Mouse (Mus musculus): ENCODE data around the gene Dnajb14. TPM values are rescaled to one million over a fixed set of nuclear protein-coding genes. Genes with fewer than 3 reads are reported as not detected.
A peak's percentile ranks its signal among the peaks of the same experiment; 100 is the strongest.
"Not testable (repeated sequence)": the region's sequence is repeated elsewhere in the genome, so short reads cannot be mapped to it uniquely, and the experiment has no call there.

Dnajb14 gene
- polyA plus RNA-seq, 1 experiment from 2014 or later = 7.8 TPM

DNA sequence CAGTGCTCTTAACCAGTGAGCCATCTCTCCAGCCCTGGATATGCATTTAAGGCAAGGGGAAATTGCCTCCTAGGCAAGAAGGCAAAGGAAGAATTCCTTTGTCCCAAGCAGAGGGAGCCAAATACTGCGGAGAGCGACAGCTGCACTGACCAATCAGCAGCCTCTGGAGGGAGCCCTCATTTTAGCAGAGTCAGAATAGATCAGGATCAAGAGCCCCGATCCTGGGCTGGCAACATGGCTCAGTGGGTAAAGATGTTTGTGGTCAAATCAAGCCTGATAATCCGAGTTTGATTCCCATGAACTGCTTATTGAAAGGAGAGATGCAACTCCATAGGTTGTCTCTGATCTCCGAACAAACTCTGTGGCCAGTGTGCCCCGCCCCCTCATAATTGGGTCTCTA, 71.1 kb downstream of the Dnajb14 start:
- Histone ChIP-seq H3K9me3 (ENCODE audit: control insufficient read depth, low read length) (no peaks in the 10 kb centered on the region), H3K27ac (ENCODE audit: low read length) (no peak overlapping the region), H3K4me2 (ENCODE audit: low read length) (peak overlapping the region; percentile 6; the same call in 1 of the 2 replicates), H3K4me1 (replicated peaks; ENCODE audit: control insufficient read depth, insufficient read depth, low read length) (no peaks in the 10 kb centered on the region), H3K36me3 (ENCODE audit: control insufficient read depth, insufficient read depth) (no peaks in the 10 kb centered on the region), H3K4me3 (replicated peaks; ENCODE audit: low read length) (no peak overlapping the region), H3K9ac (replicated peaks; ENCODE audit: low read depth, low read length) (no peak overlapping the region), H3K27me3 (replicated peaks; ENCODE audit: control insufficient read depth, insufficient read depth, low read length) (no peaks in the 10 kb centered on the region)
- WGBS = 36% methylated on average over 6 of the region's 6 CpGs
- peak; percentile 63; the same call in 1 of the 2 replicates for ATAC-seq

DNA sequence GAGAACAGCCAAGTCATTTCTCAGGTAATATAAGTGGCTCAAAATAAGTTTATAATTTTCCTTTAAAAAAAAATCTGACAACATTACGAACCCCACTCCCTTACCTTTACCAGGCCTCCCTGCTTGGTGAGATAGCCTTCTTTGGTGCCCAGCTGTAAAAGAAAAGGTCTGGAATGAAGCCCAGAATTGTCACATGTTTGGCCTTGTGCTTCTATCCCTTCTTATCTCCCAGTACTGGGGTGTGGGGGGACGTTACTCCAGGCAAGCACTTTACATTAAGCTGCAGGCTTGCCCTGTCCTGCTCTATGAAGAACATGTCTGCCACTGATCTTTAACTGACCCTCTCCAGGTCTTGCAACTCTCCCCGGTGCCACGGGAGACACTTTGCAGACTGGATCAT, 73.3 kb downstream of the Dnajb14 start:
- H3K4me1 ChIP-seq (replicated peaks; ENCODE audit: control insufficient read depth, insufficient read depth, low read length) = no peaks in the 10 kb centered on the region
- WGBS = 70% methylated on average over 4 of the region's 4 CpGs
- H3K4me3 ChIP-seq (replicated peaks; ENCODE audit: low read length) = no peak overlapping the region
- H3K27ac ChIP-seq (ENCODE audit: low read length) = no peak overlapping the region
- no peaks in the 10 kb centered on the region for H3K9me3 ChIP-seq (ENCODE audit: control insufficient read depth, low read length)
- H3K9ac ChIP-seq (replicated peaks; ENCODE audit: low read depth, low read length) = no peak overlapping the region
- no peak overlapping the region for H3K4me2 ChIP-seq (ENCODE audit: low read length)
- H3K27me3 ChIP-seq (replicated peaks; ENCODE audit: control insufficient read depth, insufficient read depth, low read length) = no peaks in the 10 kb centered on the region
- ATAC-seq = no peak
- H3K36me3 ChIP-seq (ENCODE audit: control insufficient read depth, insufficient read depth) = no peaks in the 10 kb centered on the region

DNA sequence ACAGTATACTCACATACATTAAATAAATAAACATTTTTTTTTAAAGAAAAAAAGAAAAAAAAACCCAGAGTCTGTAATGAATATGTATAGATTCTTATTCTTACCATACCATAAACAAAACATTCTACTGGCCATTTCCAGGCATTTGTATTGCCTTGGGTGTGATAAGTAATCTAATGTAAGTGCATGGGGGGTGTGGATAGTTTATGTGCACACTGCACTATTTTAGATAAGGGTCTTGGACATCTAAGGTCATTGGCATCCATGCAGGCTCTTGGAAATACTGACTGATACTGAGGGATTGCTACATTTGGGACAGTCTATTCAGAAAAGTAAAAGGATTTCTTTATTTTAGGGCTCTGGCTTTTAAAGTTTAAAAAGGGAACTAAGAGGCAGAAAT, 74.1 kb downstream of the Dnajb14 start:
- Histone ChIP-seq H3K4me3 (replicated peaks; ENCODE audit: low read length) (no peak overlapping the region), H3K27me3 (replicated peaks; ENCODE audit: control insufficient read depth, insufficient read depth, low read length) (no peaks in the 10 kb centered on the region), H3K4me1 (replicated peaks; ENCODE audit: control insufficient read depth, insufficient read depth, low read length) (no peaks in the 10 kb centered on the region), H3K36me3 (ENCODE audit: control insufficient read depth, insufficient read depth) (no peaks in the 10 kb centered on the region), H3K4me2 (ENCODE audit: low read length) (no peak overlapping the region), H3K9me3 (ENCODE audit: control insufficient read depth, low read length) (no peaks in the 10 kb centered on the region), H3K27ac (ENCODE audit: low read length) (no peak overlapping the region), H3K9ac (replicated peaks; ENCODE audit: low read depth, low read length) (no peak overlapping the region)
- no peak for ATAC-seq

DNA sequence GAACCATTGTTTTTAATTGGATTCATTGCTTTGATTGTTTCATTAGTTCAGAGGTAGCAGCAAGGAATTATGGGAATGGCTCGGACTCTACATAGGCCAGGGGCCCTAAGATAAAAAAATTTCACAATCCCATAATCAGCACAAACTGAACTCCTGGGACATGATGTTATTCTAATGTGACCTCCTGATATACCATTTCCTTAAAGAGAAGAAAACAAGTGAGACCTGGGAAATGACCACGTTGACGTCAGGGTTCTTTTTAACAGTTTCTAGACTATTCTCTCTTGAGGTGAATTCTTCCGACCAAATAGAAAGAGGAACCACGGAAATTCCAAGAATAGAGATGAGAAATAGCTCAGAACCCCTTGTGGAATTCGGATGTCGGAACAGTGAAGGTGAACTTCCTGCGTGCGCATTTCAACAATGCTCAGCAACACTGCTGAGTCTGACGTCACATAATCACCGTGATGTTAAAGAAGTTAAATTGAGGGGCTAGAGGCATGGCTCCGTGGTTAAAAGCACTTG, 74.7 kb downstream of the Dnajb14 start:
- H3K27ac ChIP-seq (ENCODE audit: low read length) = no peak overlapping the region
- no peak overlapping the region for H3K9ac ChIP-seq (replicated peaks; ENCODE audit: low read depth, low read length)
- ATAC-seq = no peak
- WGBS = 92% methylated on average over 12 of the region's 12 CpGs
- H3K4me3 ChIP-seq (replicated peaks; ENCODE audit: low read length) = no peak overlapping the region
- no peaks in the 10 kb centered on the region for H3K27me3 ChIP-seq (replicated peaks; ENCODE audit: control insufficient read depth, insufficient read depth, low read length)
- no peak overlapping the region for H3K4me2 ChIP-seq (ENCODE audit: low read length)
- no peaks in the 10 kb centered on the region for H3K4me1 ChIP-seq (replicated peaks; ENCODE audit: control insufficient read depth, insufficient read depth, low read length)
- no peaks in the 10 kb centered on the region for H3K9me3 ChIP-seq (ENCODE audit: control insufficient read depth, low read length)
- no peaks in the 10 kb centered on the region for H3K36me3 ChIP-seq (ENCODE audit: control insufficient read depth, insufficient read depth)

DNA sequence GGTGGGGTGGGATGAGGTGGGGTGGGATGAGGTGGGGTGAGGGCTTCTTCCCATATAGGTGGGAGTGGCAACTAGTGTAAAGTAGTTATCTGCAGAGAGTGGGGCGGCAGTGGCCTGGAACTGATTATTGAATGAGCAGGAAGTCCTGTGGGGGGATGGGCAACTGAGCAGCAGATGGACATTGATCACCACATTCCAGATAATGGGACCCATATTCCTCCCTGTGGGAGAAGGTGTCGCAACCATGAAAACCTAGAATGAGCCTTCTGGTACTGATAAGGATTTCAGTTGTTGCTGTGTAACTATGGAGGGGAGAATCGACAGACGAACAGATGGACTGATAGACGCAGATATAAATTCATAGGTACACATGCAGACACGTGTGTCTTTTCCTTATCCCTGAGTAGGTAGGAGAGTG, 76.3 kb downstream of the Dnajb14 start:
- WGBS = 88% methylated on average over 6 of the region's 6 CpGs

DNA sequence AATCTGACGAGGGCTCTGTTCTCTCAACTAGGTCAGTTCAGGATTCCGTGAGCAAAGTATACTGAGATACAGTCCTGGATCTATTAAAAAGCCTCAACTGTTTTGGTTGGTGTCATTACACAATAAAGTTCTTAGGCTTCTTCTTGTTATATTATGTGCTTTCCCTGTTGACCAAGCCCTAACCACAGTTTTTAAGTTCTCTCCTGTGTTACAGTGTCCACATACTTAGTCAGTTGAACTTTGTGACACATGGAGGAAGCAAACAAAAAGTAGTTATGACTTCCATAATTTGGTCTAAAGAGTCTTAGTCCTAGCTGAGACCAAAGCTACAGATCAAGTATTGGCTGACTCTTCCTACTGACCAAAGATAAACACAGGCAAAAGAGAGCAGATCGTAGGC, 79.4 kb downstream of the Dnajb14 start:
- no peak overlapping the region for H3K27ac ChIP-seq (ENCODE audit: low read length)
- no peaks in the 10 kb centered on the region for H3K4me1 ChIP-seq (replicated peaks; ENCODE audit: control insufficient read depth, insufficient read depth, low read length)
- H3K9me3 ChIP-seq (ENCODE audit: control insufficient read depth, low read length) = no peaks in the 10 kb centered on the region
- H3K4me2 ChIP-seq (ENCODE audit: low read length) = no peak overlapping the region
- no peaks in the 10 kb centered on the region for H3K36me3 ChIP-seq (ENCODE audit: control insufficient read depth, insufficient read depth)
- no peaks in the 10 kb centered on the region for H3K27me3 ChIP-seq (replicated peaks; ENCODE audit: control insufficient read depth, insufficient read depth, low read length)
- no peak overlapping the region for H3K4me3 ChIP-seq (replicated peaks; ENCODE audit: low read length)
- ATAC-seq = no peak
- H3K9ac ChIP-seq (replicated peaks; ENCODE audit: low read depth, low read length) = no peak overlapping the region
- WGBS = 86% methylated on average over 3 of the region's 3 CpGs

More for the DNA sequence above, 76.3 kb downstream of the Dnajb14 start:
- Histone ChIP-seq H3K9ac (replicated peaks; ENCODE audit: low read depth, low read length) (no peak overlapping the region), H3K4me1 (replicated peaks; ENCODE audit: control insufficient read depth, insufficient read depth, low read length) (no peaks in the 10 kb centered on the region), H3K4me2 (ENCODE audit: low read length) (no peak overlapping the region), H3K36me3 (ENCODE audit: control insufficient read depth, insufficient read depth) (no peaks in the 10 kb centered on the region), H3K27ac (ENCODE audit: low read length) (no peak overlapping the region), H3K4me3 (replicated peaks; ENCODE audit: low read length) (no peak overlapping the region), H3K9me3 (ENCODE audit: control insufficient read depth, low read length) (no peaks in the 10 kb centered on the region), H3K27me3 (replicated peaks; ENCODE audit: control insufficient read depth, insufficient read depth, low read length) (no peaks in the 10 kb centered on the region)
- no peak for ATAC-seq

DNA sequence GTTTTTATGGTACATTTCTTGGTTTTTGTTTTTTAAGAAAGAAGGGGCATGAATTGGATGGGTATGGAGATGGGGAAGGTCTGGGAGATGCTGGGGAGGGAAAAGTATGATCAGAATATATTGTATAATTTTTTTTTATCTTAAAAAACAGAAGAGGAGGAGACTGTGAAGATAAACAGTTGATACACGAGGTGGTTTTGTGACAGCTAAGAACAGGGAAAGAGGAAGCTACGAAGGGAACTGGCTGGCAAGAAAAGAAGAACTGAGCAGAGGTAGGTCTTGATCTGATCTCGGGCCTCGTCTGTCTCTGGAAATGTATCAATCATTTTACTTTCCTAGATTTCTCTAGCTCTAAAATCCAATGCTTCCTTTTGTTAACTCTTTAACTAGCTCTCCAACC, 80.0 kb downstream of the Dnajb14 start:
- Histone ChIP-seq H3K27ac (ENCODE audit: low read length) (no peak overlapping the region), H3K4me1 (replicated peaks; ENCODE audit: control insufficient read depth, insufficient read depth, low read length) (0 out of 2 replicates have a peak, but pooled peaks cover 2% of the 10 kb centered on the region), H3K36me3 (ENCODE audit: control insufficient read depth, insufficient read depth) (no peaks in the 10 kb centered on the region), H3K4me2 (ENCODE audit: low read length) (no peak overlapping the region), H3K27me3 (replicated peaks; ENCODE audit: control insufficient read depth, insufficient read depth, low read length) (no peaks in the 10 kb centered on the region), H3K4me3 (replicated peaks; ENCODE audit: low read length) (no peak overlapping the region), H3K9ac (replicated peaks; ENCODE audit: low read depth, low read length) (no peak overlapping the region), H3K9me3 (ENCODE audit: control insufficient read depth, low read length) (no peaks in the 10 kb centered on the region)
- no peak for ATAC-seq
- 90% methylated on average over 4 of the region's 4 CpGs for WGBS

DNA sequence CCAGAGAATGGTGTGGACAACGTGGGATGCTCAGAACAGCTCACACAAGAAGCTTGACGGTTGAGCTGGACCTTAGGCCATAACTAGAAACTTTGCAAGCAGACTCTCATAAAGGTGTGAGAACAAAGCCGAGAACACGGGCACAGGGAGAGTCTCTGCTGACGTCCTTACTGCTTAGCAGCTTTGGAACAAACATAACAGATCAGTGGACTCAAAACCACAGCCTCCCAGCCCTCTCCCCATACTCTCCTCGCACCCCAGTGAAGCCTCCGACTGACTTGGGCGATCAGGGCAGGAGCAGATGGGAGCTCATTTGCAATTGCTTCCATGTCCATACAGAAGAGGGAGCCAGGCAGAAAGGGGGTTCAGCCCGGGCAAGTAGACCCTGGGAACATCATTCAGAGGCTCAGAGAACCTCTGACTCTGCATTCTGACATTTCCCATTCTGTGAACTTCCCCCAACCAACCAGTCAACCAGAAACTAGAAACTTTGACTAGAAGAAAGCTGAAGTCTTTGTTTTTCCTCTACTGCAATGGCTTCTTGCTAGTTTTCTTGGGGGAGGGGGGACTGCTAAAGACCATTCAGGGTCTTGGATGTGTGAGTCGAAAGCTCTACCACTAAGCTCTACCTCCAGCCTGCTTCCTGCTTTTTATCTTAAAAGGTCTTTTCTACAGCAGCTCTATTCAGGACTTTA, 82.9 kb downstream of the Dnajb14 start:
- no peak overlapping the region for H3K4me2 ChIP-seq (ENCODE audit: low read length)
- no peak overlapping the region for H3K4me3 ChIP-seq (replicated peaks; ENCODE audit: low read length)
- H3K27me3 ChIP-seq (replicated peaks; ENCODE audit: control insufficient read depth, insufficient read depth, low read length) = no peaks in the 10 kb centered on the region
- H3K4me1 ChIP-seq (replicated peaks; ENCODE audit: control insufficient read depth, insufficient read depth, low read length) = 0 out of 2 replicates have a peak, but pooled peaks cover 4% of the 10 kb centered on the region
- H3K9ac ChIP-seq (replicated peaks; ENCODE audit: low read depth, low read length) = no peak overlapping the region
- H3K27ac ChIP-seq (ENCODE audit: low read length) = no peak overlapping the region
- H3K9me3 ChIP-seq (ENCODE audit: control insufficient read depth, low read length) = no peaks in the 10 kb centered on the region
- 81% methylated on average over 10 of the region's 10 CpGs for WGBS
- no peak for ATAC-seq
- H3K36me3 ChIP-seq (ENCODE audit: control insufficient read depth, insufficient read depth) = no peaks in the 10 kb centered on the region

DNA sequence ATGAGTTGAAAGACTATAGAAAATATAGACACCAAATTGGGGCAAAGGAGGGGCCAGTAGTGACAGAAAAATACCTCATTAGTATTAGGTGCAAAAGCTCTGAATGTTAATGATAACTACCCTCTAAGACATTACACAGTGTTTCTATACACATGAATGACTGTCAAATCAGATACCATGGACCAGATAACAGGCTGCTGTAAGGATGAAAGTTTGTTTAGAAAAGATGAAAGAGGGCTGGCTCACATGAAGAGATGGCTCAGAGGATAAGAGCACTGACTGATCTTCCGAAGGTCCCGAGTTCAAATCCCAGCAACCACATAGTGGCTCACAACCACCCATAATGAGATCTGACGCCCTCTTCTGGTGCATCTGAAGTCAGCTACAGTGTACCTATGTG, 83.8 kb downstream of the Dnajb14 start:
- H3K27ac ChIP-seq (ENCODE audit: low read length); H3K9me3 ChIP-seq (ENCODE audit: control insufficient read depth, low read length); H3K27me3 ChIP-seq (replicated peaks; ENCODE audit: control insufficient read depth, insufficient read depth, low read length); H3K4me3 ChIP-seq (replicated peaks; ENCODE audit: low read length); ATAC-seq; H3K9ac ChIP-seq (replicated peaks; ENCODE audit: low read depth, low read length); H3K4me1 ChIP-seq (replicated peaks; ENCODE audit: control insufficient read depth, insufficient read depth, low read length); H3K4me2 ChIP-seq (ENCODE audit: low read length); H3K36me3 ChIP-seq (ENCODE audit: control insufficient read depth, insufficient read depth): not testable (repeated sequence)
- WGBS = 93% methylated on average over 3 of the region's 3 CpGs
